Mouse (Mus musculus): ENCODE data around the gene Cd44. TPM values are rescaled to one million over a fixed set of nuclear protein-coding genes. Genes with fewer than 3 reads are reported as not detected.

Gene Cd44
- polyA plus RNA-seq, 1 experiment = 19.3 TPM

DNA sequence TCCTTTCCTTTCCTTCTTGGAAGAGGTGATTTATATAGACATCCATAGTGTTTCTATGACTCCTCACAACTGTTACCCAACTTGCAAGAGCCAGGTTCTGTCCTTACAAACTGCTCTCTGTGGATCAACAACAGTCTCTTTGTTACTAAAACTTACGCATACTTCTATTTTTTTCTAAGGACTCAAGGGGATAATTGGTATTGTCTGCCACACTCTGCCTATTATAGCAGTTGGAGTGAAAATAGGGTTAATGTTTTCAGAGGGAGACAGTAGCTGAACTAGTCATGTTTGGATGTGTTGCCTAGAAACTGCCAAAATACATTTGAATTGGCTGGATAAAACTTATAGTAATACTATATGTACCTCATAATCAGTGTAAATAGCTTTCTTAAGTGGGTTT lies 125.9 kb downstream of the Cd44 start:
- TF ChIP-seq CTCF (IDR thresholded peaks at IDR 0.05; ENCODE audit: borderline replicate concordance, control insufficient read depth, extremely low read depth, insufficient read depth, low read length, poor library complexity) (no peak), POLR2A (IDR thresholded peaks at IDR 0.05; ENCODE audit: control insufficient read depth, extremely low read depth, insufficient read depth, low read length, poor library complexity) (no peak)
- WGBS = 94% methylated on average over 1 of the region's 1 CpGs
- no peak overlapping the region for H3K4me3 ChIP-seq (ENCODE audit: control insufficient read depth, insufficient read depth, low read length)

DNA sequence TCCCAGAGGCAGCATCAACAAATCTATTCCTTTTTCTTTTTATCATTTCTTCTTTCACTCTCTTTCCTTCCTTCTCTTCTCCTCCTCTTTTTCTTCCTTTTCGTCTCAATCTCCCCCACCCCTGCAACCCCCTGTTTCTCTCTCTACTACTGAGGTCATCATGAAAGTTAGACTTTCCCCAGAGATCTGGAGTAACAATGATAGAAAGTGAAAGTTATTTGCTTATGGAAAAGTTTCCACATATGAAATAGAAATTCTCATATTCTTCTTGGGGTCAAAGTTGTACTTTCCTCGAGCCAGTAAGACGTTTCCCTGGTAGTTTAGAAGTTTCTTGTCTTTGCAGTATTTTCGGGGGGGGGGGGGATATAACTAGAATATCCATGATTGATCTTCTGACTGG lies 126.8 kb downstream of the Cd44 start:
- no peaks in the 10 kb centered on the region for H3K36me3 ChIP-seq (ENCODE audit: control insufficient read depth, insufficient read depth, low read length)
- TF ChIP-seq POLR2A (IDR thresholded peaks at IDR 0.05; ENCODE audit: control insufficient read depth, extremely low read depth, insufficient read depth, low read length, poor library complexity) = no peak
- no peak for TF ChIP-seq CTCF (IDR thresholded peaks at IDR 0.05; ENCODE audit: borderline replicate concordance, control insufficient read depth, extremely low read depth, insufficient read depth, low read length, poor library complexity)
- no peaks in the 10 kb centered on the region for H3K27me3 ChIP-seq (ENCODE audit: control insufficient read depth, insufficient read depth, low read length)
- H3K4me3 ChIP-seq (ENCODE audit: control insufficient read depth, insufficient read depth, low read length) = no peak overlapping the region
- H3K4me1 ChIP-seq (replicated peaks; ENCODE audit: control insufficient read depth, insufficient read depth, low read length) = no peaks in the 10 kb centered on the region
- H3K27ac ChIP-seq (ENCODE audit: control insufficient read depth, insufficient read depth, low read length) = no peak overlapping the region
- 91% methylated on average over 4 of the region's 4 CpGs for WGBS
- no peak for DNase-seq

More for the DNA sequence above, 125.9 kb downstream of the Cd44 start:
- no peak for DNase-seq
- H3K4me1 ChIP-seq (replicated peaks; ENCODE audit: control insufficient read depth, insufficient read depth, low read length) = no peaks in the 10 kb centered on the region
- no peak overlapping the region for H3K27ac ChIP-seq (ENCODE audit: control insufficient read depth, insufficient read depth, low read length)
- H3K27me3 ChIP-seq (ENCODE audit: control insufficient read depth, insufficient read depth, low read length) = no peaks in the 10 kb centered on the region
- no peaks in the 10 kb centered on the region for H3K36me3 ChIP-seq (ENCODE audit: control insufficient read depth, insufficient read depth, low read length)

DNA sequence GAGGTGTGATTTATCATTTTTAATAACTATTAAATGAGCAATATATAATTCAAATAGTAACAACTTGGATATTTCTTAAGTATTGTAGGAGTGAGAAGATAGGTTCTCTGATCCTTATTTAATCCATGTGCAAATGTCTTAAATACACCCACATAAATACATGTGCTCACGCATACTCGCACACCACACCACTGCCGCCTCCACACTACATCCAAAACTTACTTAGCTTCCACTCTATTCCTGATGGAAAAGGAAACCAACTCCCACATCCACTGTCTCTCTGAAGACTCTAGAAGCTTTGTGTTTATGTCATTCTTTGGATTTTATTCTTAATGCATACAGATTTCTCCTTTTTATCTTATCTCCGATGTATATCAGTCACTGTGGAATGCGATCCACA lies 129.2 kb downstream of the Cd44 start:
- no peaks in the 10 kb centered on the region for H3K4me1 ChIP-seq (replicated peaks; ENCODE audit: control insufficient read depth, insufficient read depth, low read length)
- TF ChIP-seq CTCF (IDR thresholded peaks at IDR 0.05; ENCODE audit: borderline replicate concordance, control insufficient read depth, extremely low read depth, insufficient read depth, low read length, poor library complexity) = no peak
- TF ChIP-seq POLR2A (IDR thresholded peaks at IDR 0.05; ENCODE audit: control insufficient read depth, extremely low read depth, insufficient read depth, low read length, poor library complexity) = no peak
- no peak for DNase-seq
- 99% methylated on average over 5 of the region's 5 CpGs for WGBS
- H3K27me3 ChIP-seq (ENCODE audit: control insufficient read depth, insufficient read depth, low read length) = no peaks in the 10 kb centered on the region
- no peaks in the 10 kb centered on the region for H3K36me3 ChIP-seq (ENCODE audit: control insufficient read depth, insufficient read depth, low read length)
- H3K27ac ChIP-seq (ENCODE audit: control insufficient read depth, insufficient read depth, low read length) = no peak overlapping the region
- no peak overlapping the region for H3K4me3 ChIP-seq (ENCODE audit: control insufficient read depth, insufficient read depth, low read length)

DNA sequence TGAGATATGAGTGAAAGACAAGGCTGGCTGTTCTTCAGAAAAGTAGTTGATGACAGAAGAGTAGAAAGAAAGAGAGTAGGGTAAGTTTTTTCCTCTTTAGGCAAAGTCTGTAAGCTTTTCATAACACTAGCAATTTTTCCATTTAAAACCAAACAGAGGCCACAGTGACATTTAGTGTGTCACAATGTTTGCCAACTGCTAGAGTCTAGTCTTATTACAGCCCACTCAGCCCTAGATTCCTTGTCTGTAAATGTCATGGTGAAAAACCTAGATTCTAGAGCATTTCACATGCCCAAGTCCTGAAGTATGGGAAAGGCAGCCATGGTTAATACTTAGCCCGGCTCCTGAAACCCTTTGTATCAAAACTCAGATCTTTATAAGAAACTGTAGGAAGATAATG lies 130.2 kb downstream of the Cd44 start:
- TF ChIP-seq CTCF (IDR thresholded peaks at IDR 0.05; ENCODE audit: borderline replicate concordance, control insufficient read depth, extremely low read depth, insufficient read depth, low read length, poor library complexity) (no peak), POLR2A (IDR thresholded peaks at IDR 0.05; ENCODE audit: control insufficient read depth, extremely low read depth, insufficient read depth, low read length, poor library complexity) (no peak)
- no peak overlapping the region for H3K4me3 ChIP-seq (ENCODE audit: control insufficient read depth, insufficient read depth, low read length)
- no peak overlapping the region for H3K27ac ChIP-seq (ENCODE audit: control insufficient read depth, insufficient read depth, low read length)
- 96% methylated on average over 1 of the region's 1 CpGs for WGBS
- no peak for DNase-seq
- no peaks in the 10 kb centered on the region for H3K4me1 ChIP-seq (replicated peaks; ENCODE audit: control insufficient read depth, insufficient read depth, low read length)
- H3K36me3 ChIP-seq (ENCODE audit: control insufficient read depth, insufficient read depth, low read length) = no peaks in the 10 kb centered on the region
- no peaks in the 10 kb centered on the region for H3K27me3 ChIP-seq (ENCODE audit: control insufficient read depth, insufficient read depth, low read length)

DNA sequence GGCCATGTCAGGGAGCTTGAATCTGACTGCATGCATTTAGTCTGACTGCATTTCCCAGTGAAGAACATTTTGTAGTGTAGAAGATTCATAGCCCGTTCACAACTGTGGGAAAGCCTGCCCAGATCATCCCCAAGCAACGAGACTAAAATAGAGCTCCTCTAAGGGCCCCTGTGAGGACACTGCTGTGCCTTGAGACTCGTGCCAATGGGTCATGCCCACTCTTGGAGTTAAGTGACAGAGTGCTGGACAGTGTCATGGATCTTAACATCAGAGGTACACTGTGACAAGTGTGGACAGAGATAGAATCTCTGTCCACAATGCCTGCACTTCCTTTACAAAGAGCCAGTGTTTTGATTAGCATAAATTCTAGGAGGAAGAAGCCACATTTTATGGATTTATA lies 133.2 kb downstream of the Cd44 start:
- Histone ChIP-seq H3K27me3 (ENCODE audit: control insufficient read depth, insufficient read depth, low read length) (no peaks in the 10 kb centered on the region), H3K4me1 (replicated peaks; ENCODE audit: control insufficient read depth, insufficient read depth, low read length) (no peaks in the 10 kb centered on the region), H3K27ac (ENCODE audit: control insufficient read depth, insufficient read depth, low read length) (no peak overlapping the region), H3K4me3 (ENCODE audit: control insufficient read depth, insufficient read depth, low read length) (no peak overlapping the region), H3K36me3 (ENCODE audit: control insufficient read depth, insufficient read depth, low read length) (no peaks in the 10 kb centered on the region)
- no peak for DNase-seq
- TF ChIP-seq CTCF (IDR thresholded peaks at IDR 0.05; ENCODE audit: borderline replicate concordance, control insufficient read depth, extremely low read depth, insufficient read depth, low read length, poor library complexity) (no peak), POLR2A (IDR thresholded peaks at IDR 0.05; ENCODE audit: control insufficient read depth, extremely low read depth, insufficient read depth, low read length, poor library complexity) (no peak)
- 86% methylated on average over 3 of the region's 3 CpGs for WGBS

DNA sequence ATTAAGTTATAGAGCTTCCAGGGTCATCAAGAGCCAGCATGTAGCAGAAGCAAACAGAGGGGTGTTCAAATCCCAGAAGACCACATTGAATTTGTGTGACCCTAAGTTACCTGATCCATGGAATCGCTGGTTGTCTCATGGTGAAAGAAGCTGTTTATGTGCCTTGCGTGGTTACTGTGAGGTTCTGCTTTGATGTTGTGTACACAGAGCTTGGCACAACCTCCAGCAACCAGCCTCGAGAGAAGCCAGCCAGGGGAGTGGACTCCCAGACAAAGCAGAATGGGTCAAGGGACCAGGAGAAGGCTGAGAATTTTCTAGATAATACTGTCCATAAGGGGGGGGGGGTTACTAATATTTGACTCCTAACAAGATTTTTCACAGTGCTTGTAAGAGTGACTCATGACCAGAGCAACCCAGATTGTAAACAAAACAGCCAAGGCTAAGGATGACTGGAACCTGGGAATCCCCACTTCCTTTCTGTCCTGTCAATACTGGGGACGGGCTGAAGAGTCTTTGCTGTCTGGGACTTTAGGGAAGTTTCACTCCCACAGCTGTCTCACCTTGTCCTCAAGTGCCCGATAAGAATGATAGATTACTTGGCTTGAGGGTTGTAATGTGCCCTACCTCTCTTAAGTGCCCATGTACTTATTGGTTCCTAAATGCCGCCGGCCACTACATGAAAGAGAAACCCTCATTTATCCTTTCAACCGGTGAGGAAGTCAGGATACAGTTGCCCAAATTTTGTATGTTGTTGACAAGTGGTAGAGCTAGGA lies 136.7 kb downstream of the Cd44 start:
- Histone ChIP-seq H3K36me3 (ENCODE audit: control insufficient read depth, insufficient read depth, low read length) (no peaks in the 10 kb centered on the region), H3K4me3 (ENCODE audit: control insufficient read depth, insufficient read depth, low read length) (no peak overlapping the region), H3K27me3 (ENCODE audit: control insufficient read depth, insufficient read depth, low read length) (no peaks in the 10 kb centered on the region), H3K27ac (ENCODE audit: control insufficient read depth, insufficient read depth, low read length) (no peak overlapping the region), H3K4me1 (replicated peaks; ENCODE audit: control insufficient read depth, insufficient read depth, low read length) (0 out of 2 replicates have a peak, but pooled peaks cover 2% of the 10 kb centered on the region)
- DNase-seq = no peak
- 88% methylated on average over 8 of the region's 8 CpGs for WGBS
- TF ChIP-seq CTCF (IDR thresholded peaks at IDR 0.05; ENCODE audit: borderline replicate concordance, control insufficient read depth, extremely low read depth, insufficient read depth, low read length, poor library complexity) = no peak
- no peak for TF ChIP-seq POLR2A (IDR thresholded peaks at IDR 0.05; ENCODE audit: control insufficient read depth, extremely low read depth, insufficient read depth, low read length, poor library complexity)

Measured in thymus, adult 2 months (tissue).